Mouse (Mus musculus) liver, postnatal 0 days (tissue): Measurements from ENCODE around the gene Slc36a1. TPM values are rescaled to one million over a fixed set of nuclear protein-coding genes. Genes with fewer than 3 reads are reported as not detected.
A peak's percentile ranks its signal among the peaks of the same experiment; 100 is the strongest.

Source experiments
- ATAC-seq: fragments of 200-750 bp; cut with Nextera tagmentation; 2 replicates; pipeline ENCODE4 v1.8.0; 2017; ENCODE audit warnings: mild to moderate bottlenecking, moderate library complexity
- DNase-seq: peaks from one replicate; pipeline ENCODE4 v3.0.0-alpha.2; 2016
- H3K27ac ChIP-seq: fragments of 300-500 bp; sonication (generic); 2 replicates; pipeline ENCODE4 v1.5.1; 2014; ENCODE audit warnings: antibody characterized with exemption, moderate library complexity, mild to moderate bottlenecking, low read depth
- H3K27me3 ChIP-seq: fragments of 300-500 bp; sonication (generic); 2 replicates; pipeline ENCODE4 v1.6.1; 2014; ENCODE audit warnings: low read length, control low read depth, mixed read lengths; ENCODE audit not compliant: insufficient read depth
- H3K36me3 ChIP-seq: fragments of 300-500 bp; sonication (generic); replicated peaks from 2 replicates; pipeline ENCODE4 v1.6.1; 2014; ENCODE audit warnings: mild to moderate bottlenecking, control low read depth, low read length, moderate library complexity, mixed read lengths; ENCODE audit not compliant: insufficient read depth
- H3K4me1 ChIP-seq: fragments of 300-500 bp; sonication (generic); 2 replicates; pipeline ENCODE4 v1.6.1; 2014; ENCODE audit warnings: antibody characterized with exemption, mild to moderate bottlenecking, control low read depth; ENCODE audit not compliant: insufficient read depth
- H3K4me2 ChIP-seq: fragments of 300-500 bp; sonication (generic); 2 replicates; pipeline ENCODE4 v1.6.1; 2014; ENCODE audit warnings: low read depth, mild to moderate bottlenecking, low read length, moderate library complexity, mixed read lengths
- H3K4me3 ChIP-seq: fragments of 300-500 bp; sonication (generic); 2 replicates; pipeline ENCODE4 v1.5.1; 2014; ENCODE audit warnings: low read depth, low read length
- H3K9ac ChIP-seq: fragments of 300-500 bp; sonication (generic); replicated peaks from 2 replicates; pipeline ENCODE4 v1.6.1; 2014; ENCODE audit warnings: mild to moderate bottlenecking, moderate library complexity
- H3K9me3 ChIP-seq: fragments of 300-500 bp; sonication (generic); 2 replicates; pipeline ENCODE4 v1.6.1; 2016; ENCODE audit warnings: mild to moderate bottlenecking, control low read depth, low read length, mixed read lengths
- CTCF ChIP-seq: sonication (generic); IDR thresholded peaks from 2 replicates; pipeline ENCODE4 v1.5.1; 2016; ENCODE audit warnings: antibody characterized with exemption, low read depth
- EP300 ChIP-seq: IDR thresholded peaks from 2 replicates; pipeline ENCODE4 v1.6.1; 2016; ENCODE audit warnings: antibody characterized with exemption, low read depth, mild to moderate bottlenecking
- WGBS: fragments of 180-500 bp; shearing (Covaris S2); extraction: QIAGEN DNeasy Blood & Tissue Kit; methylation state at CpG from one replicate; pipeline ENCODE4 v1.1.7; 2014; ENCODE audit not compliant: insufficient replicate concordance; 5-methylcytosine and 5-hydroxymethylcytosine counted together
- polyA plus RNA-seq: library from polyadenylated mRNA; unstranded; fragments of >200 nt; fragmentation: Nextera tagmentation; extraction: Ambion mirVana; gene quantifications from 2 replicates; pipeline ENCODE4 v1.2.1, GENCODE M21; 2015

The Slc36a1 gene
- polyA plus RNA-seq, result 1.0 and 1.7 TPM in 2 replicates

GRCm38 (mm10) chr11:55204159-55204596 is at the start of gene Slc36a1:
Slc36a1 (plus strand) TSS chr11:55204350.
- no peak within 1 kb of the TSS for H3K27ac ChIP-seq

GRCm38 (mm10) chr11:55154398-55155069 is 49.6 kb upstream of the Slc36a1 start:
- no peak for DNase-seq
- H3K4me2 ChIP-seq, result no peak overlapping the region
- TF ChIP-seq EP300 (no peak), CTCF (no peak)
- 0 out of 2 replicates have a peak, but pooled peaks have one; percentile 44 for ATAC-seq
- WGBS, result 18% methylated on average over 3 of the region's 3 CpGs
- no peaks in the 10 kb centered on the region for H3K4me1 ChIP-seq
- peak overlapping the region; percentile 82 for H3K27ac ChIP-seq
- H3K36me3 ChIP-seq, result no peaks in the 10 kb centered on the region
- H3K27me3 ChIP-seq, result no peaks in the 10 kb centered on the region
- no peak overlapping the region for H3K9ac ChIP-seq
- no peaks in the 10 kb centered on the region for H3K9me3 ChIP-seq
- no peak overlapping the region for H3K4me3 ChIP-seq

More at GRCm38 (mm10) chr11:55204159-55204596, at the start of gene Slc36a1:
- WGBS, result under 1% methylated on average over 31 of the region's 31 CpGs
- H3K4me1 ChIP-seq, result peaks cover 36% of the 10 kb centered on the region
- H3K9me3 ChIP-seq, result no peaks in the 10 kb centered on the region
- ATAC-seq (peak; percentile 85), DNase-seq (peak; percentile 97)
- H3K4me3 ChIP-seq, result peak within 1 kb of the TSS; percentile 78
- TF ChIP-seq EP300 (no peak), CTCF (peak; percentile 100)
- peak within 1 kb of the TSS; percentile 77 for H3K9ac ChIP-seq
- no peaks in the 10 kb centered on the region for H3K27me3 ChIP-seq
- H3K36me3 ChIP-seq, result no peaks in the 10 kb centered on the region
- peak within 1 kb of the TSS; percentile 94 for H3K4me2 ChIP-seq

DNA sequence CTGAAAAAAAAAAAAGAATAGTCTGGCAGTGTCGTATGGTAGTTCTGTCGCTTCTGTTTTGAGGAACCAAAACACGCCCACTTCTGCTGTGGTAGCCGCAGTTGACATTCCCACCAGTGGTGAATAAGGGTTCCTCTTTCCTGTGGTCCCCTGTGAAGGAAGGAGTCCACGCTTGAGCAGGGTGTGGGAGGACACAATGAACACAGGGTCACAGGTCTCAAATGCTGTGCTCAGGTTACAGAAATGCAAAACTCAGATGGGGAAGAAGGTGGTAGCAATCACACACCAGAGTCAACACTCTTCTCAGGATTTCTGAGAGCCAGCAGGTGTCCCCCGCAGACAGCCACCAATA is 49.1 kb upstream of the Slc36a1 start:
- ATAC-seq, result peak; percentile 60
- WGBS, result 25% methylated on average over 6 of the region's 6 CpGs
- peaks cover under 1% of the 10 kb centered on the region; the same call in 1 of the 2 replicates for H3K4me1 ChIP-seq
- no peaks in the 10 kb centered on the region for H3K27me3 ChIP-seq
- peak overlapping the region; percentile 82 for H3K27ac ChIP-seq
- no peak overlapping the region for H3K4me2 ChIP-seq
- TF ChIP-seq CTCF (peak; percentile 1; the same call in 1 of the 2 replicates), EP300 (no peak)
- H3K36me3 ChIP-seq, result no peaks in the 10 kb centered on the region
- no peak overlapping the region for H3K9ac ChIP-seq
- DNase-seq, result peak; percentile 46
- H3K4me3 ChIP-seq, result no peak overlapping the region
- no peaks in the 10 kb centered on the region for H3K9me3 ChIP-seq

DNA sequence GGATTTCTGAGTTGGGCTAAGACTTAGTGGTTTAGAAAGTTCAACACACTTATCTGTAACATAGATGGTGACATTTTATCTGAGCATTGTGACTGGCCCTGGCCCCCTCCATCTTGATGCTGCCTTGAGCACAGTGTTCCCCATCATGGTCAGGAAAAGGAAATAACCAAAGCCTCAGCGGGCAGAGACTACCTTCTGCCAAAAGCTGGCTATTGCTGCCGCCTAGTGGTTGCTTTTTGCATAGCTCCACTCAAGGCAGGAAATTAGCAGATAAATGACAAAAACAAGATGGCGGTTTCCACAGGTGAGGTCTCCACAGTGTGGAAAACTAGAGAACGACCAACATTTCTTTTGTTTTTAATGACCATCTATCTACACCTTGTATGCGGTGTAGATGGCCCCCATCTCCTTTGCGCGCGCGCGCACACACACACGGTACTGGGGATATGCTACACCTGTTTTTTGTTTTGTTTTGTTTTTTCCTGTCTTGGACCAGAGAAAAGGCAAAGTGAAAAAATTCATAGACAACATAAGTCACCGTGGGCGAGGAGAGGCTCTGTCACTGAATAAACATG is 45.3 kb upstream of the Slc36a1 start:
- no peaks in the 10 kb centered on the region for H3K9me3 ChIP-seq
- no peak; the same call in 1 of the 2 replicates for ATAC-seq
- H3K36me3 ChIP-seq, result no peaks in the 10 kb centered on the region

DNA sequence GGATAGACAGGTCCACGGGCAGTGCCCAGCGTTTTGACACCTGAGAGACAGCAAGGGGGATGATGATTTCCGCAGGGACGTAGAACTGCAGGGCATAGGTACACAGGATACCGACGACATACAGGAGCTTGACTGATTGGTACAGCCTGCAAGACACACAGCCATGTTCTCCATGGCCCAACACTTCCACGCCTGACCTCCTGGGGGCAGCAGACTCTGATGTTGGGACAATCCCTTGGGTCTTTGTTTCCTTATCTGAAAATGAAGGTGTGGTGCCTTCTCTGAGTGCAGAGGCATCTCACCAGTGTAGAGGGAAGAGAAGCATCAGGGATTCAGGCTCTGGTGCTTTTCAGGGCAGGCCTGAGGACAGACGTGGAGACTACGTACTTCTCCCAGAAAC is 41.5 kb upstream of the Slc36a1 start:
- Histone ChIP-seq H3K36me3 (no peaks in the 10 kb centered on the region), H3K9ac (no peak overlapping the region), H3K4me2 (no peak overlapping the region), H3K9me3 (no peaks in the 10 kb centered on the region), H3K27me3 (no peaks in the 10 kb centered on the region), H3K4me3 (no peak overlapping the region), H3K4me1 (peaks cover 12% of the 10 kb centered on the region; the same call in 1 of the 2 replicates), H3K27ac (no peak overlapping the region)
- peak; percentile 74 for DNase-seq
- peak; percentile 82 for TF ChIP-seq CTCF
- no peak for TF ChIP-seq EP300
- ATAC-seq, result peak; percentile 47
- WGBS, result 47% methylated on average over 9 of the region's 9 CpGs

More for the DNA sequence above, 45.3 kb upstream of the Slc36a1 start:
- H3K9ac ChIP-seq, result no peak overlapping the region
- H3K4me3 ChIP-seq, result no peak overlapping the region
- H3K4me1 ChIP-seq, result peaks cover 12% of the 10 kb centered on the region; the same call in 1 of the 2 replicates
- DNase-seq, result peak; percentile 87
- no peaks in the 10 kb centered on the region for H3K27me3 ChIP-seq
- WGBS, result 48% methylated on average over 13 of the region's 13 CpGs
- TF ChIP-seq EP300 (no peak), CTCF (peak; percentile 95)
- H3K27ac ChIP-seq, result no peak overlapping the region
- no peak overlapping the region for H3K4me2 ChIP-seq

GRCm38 (mm10) chr11:55164723-55165122 is 39.4 kb upstream of the Slc36a1 start:
- Histone ChIP-seq H3K4me1 (peaks cover 15% of the 10 kb centered on the region; the same call in 1 of the 2 replicates), H3K9me3 (no peaks in the 10 kb centered on the region), H3K4me2 (no peak overlapping the region), H3K4me3 (no peak overlapping the region), H3K27me3 (no peaks in the 10 kb centered on the region), H3K36me3 (no peaks in the 10 kb centered on the region), H3K9ac (no peak overlapping the region), H3K27ac (no peak overlapping the region)
- peak; percentile 68 for DNase-seq
- ATAC-seq, result no peak
- WGBS, result 33% methylated on average over 3 of the region's 3 CpGs
- TF ChIP-seq EP300, result no peak
- peak; percentile 83 for TF ChIP-seq CTCF
